Mouse (Mus musculus) Patski (cell line): ENCODE data around the gene Cdk12. TPM values are rescaled to one million over a fixed set of nuclear protein-coding genes. Genes with fewer than 3 reads are reported as not detected.
"Not testable (repeated sequence)": the region's sequence is repeated elsewhere in the genome, so short reads cannot be mapped to it uniquely, and the experiment has no call there.

ENCODE experiments used
- ATAC-seq: fragments of 100-300 bp; one replicate; pipeline ENCODE4 v1.8.0; 2021
- CTCF ChIA-PET: fragments of 350-600 bp; sonication (Branson Sonifier 250); formaldehyde crosslinking; loops from one replicate; lab custom pipeline; 2022; ENCODE audit warnings: inconsistent platforms; lab: Charles Lee
- POLR2A ChIA-PET: fragments of 350-600 bp; sonication (Branson Sonifier 250); formaldehyde crosslinking; loops from one replicate; lab custom pipeline; 2022; ENCODE audit warnings: antibody characterized with exemption, inconsistent platforms; lab: Charles Lee
- DNase-seq: peaks from one replicate; pipeline ENCODE4 v3.0.0-alpha.2; 2011; ENCODE audit warnings: low read depth, low spot score
- H3K27me3 ChIP-seq: fragments of 371-371 bp; one replicate; pipeline ENCODE4 v1.5.1; 2021
- CTCF ChIP-seq: fragments of 100-300 bp; IDR thresholded peaks from one replicate; pipeline ENCODE4 v1.5.1; 2021
- in situ Hi-C: fragments of 300-500 bp; cut with MboI; formaldehyde crosslinking; loops from 3 replicates; pipeline ENCODE4 v1.11.1; 2018; ENCODE audit warnings: low pct_unique_long_range_greater_than_20kb, mixed read lengths
- polyA plus RNA-seq: library from polyadenylated mRNA; unstranded; gene quantifications from one replicate; pipeline ENCODE4 v1.2.3, GENCODE M21; 2021

Gene Cdk12
- 24.8 TPM for polyA plus RNA-seq

DNA sequence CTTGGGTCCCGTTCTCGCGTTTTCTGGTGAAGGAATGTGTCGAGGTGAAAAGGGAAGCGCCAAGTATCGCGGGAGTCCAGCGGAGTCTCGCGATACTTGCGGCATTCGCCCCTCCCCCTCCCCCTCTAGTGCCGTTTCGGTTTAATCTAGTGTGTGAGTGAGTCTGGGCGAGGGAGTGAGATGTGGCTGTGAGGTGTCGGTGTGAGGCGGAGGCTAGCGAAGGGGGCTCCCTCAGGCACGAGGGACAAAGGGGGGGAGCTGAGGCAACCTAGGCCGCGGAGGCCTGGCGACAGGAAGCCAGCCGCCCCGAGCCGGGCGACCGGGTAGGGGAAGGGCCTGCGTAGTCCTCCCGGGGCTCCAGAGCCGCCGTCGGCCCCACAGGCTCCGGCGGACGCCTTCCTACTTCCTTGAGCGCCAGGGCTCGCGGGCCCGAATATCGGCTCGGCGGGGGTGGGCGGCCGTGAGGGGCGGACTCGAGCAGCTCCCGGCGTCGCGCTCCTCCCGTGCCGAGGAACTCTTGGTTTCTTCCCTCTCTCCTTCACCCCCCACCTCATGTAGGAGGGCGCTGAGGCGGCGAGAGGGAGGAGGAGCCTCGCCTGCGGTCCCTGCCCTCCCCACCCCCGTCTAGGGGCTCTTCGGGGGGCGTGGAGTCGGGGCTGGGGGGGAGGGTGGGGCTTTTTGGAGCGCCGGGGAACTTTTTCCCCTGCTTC lies at the start of gene Cdk12:
Gene Cdk12 (plus strand): TSS at position 419 of the 710 bp plus-strand sequence.
- ChIA-PET CTCF (interaction anchor here (0.7 kb wide), 1 partner anchor 17 kb away, joined by 3 read pairs; no protein-coding TSS in a partner anchor), POLR2A (interaction anchor here (0.8 to 1.5 kb wide), 4 partner anchors 8 to 15 kb away, joined by 3 to 4 read pairs (median 4); no protein-coding TSS in a partner anchor)
- in situ Hi-C loops: no loop called here
- peak; percentile 89 for DNase-seq
- no peaks in the 10 kb centered on the region for H3K27me3 ChIP-seq
- peak; percentile 80 for ATAC-seq
- no peak for TF ChIP-seq CTCF

DNA sequence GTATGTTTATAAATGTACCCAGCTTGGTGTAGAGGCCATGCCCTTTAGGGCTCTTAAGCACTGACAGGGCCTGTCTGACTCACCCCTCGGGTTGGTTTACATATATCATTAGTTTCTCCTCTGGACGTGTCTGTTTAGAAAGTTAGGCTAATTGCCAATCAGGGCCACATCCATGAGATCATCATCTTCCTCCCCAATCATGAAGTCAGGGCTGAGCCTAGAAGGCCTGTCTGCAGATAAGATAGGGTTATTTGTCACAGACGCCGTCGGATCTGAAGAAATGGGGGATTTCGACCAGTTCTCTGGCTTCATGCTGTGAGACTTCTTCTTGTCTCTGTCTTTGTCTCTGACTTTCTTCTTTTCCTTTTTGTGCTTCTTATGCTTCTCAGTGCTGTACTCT lies 47.8 kb upstream of the Cdk12 start:
- no peak for ATAC-seq
- POLR2A ChIA-PET: no interaction called here
- no peak for DNase-seq
- H3K27me3 ChIP-seq: no peaks in the 10 kb centered on the region
- no peak for TF ChIP-seq CTCF
- CTCF ChIA-PET: no interaction called here
- in situ Hi-C loops: no loop called here

DNA sequence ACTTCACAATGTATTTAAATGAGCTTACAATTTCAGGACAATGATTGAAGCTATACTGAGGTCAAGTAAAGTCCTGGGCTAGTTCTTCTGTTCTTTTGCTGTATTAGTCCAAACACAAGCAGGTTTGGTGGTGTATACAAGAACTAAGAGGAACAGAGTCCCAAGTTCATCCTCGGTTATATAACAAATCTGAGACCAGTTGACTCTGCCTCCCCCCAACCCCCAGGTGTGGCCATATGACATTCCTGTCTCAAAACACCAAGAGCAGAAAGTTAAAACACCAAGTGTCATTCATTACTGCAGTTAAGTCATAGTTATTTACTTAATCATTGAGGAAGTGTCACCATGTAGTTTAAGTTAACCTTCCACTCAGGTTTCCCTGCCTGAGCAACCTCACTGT lies 34.5 kb upstream of the Cdk12 start:
- in situ Hi-C loops: no loop called here
- POLR2A ChIA-PET: no interaction called here

DNA sequence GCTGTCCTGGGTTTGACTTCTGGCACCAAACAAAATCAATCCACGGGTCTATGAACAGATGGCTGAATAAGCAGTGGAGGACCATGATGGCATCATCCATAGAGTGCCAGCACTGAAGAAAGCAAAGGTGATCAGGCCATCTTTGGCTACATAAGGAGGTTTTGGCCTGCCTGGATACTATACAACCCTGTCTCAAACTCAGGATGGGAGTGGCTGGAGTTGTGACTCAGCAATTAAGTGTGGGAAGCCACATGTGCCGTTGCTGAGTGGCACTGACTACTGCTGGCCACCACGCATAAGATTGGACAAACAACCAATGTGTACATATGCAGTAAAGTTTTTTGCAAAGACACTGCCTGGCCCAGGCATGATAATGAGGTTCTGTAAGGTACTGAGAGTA lies 20.7 kb upstream of the Cdk12 start:
- in situ Hi-C loops, CTCF ChIA-PET, ATAC-seq, POLR2A ChIA-PET, H3K27me3 ChIP-seq, DNase-seq: not testable (repeated sequence)

More for the DNA sequence above, 34.5 kb upstream of the Cdk12 start:
- no peak for TF ChIP-seq CTCF
- H3K27me3 ChIP-seq: no peaks in the 10 kb centered on the region
- CTCF ChIA-PET: interaction anchor here (0.8 to 1.4 kb wide), 2 partner anchors 10 to 20 kb away, joined by 3 read pairs; no protein-coding TSS in a partner anchor
- DNase-seq (no peak), ATAC-seq (no peak)

DNA sequence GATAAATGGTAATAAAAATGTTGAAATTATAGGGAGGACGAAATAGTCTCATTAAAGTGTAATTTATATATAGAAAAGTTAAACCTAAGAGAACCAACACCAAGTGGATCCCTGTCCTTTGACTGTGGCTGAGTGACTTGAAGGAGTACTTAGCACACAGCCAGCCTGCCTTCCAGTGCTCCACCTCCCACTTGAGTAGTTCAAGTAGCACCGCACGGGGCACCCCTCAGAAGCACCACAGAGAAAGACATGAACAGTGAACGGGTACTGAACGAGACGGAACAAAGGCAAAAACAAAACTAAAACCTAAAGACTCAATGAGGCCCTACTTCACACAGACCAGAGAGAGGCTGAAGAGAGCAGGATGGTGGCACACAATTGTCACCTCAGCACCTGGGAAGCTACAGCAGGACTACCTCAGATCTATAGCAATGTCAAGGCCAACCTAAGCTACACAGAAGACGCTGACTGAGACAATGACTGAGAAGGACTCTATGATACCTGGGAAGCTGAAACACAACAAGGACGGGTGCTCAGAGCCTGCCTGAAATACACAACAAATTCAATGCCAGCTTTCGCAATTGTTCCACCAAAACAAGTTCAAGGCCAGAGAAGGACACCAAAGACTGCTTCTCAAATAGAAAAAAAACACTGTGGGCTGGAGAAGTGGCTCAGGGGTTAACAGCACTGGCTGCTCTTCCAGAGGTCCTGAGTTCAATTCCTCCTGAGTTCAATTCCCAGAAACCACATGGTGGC lies 15.0 kb upstream of the Cdk12 start:
- ChIA-PET CTCF (no interaction called here), POLR2A (interaction anchor here (1.1 kb wide), 1 partner anchor 15 kb away, joined by 4 read pairs; the partner anchor contains the start of gene Cdk12)
- ATAC-seq: no peak
- no peak for DNase-seq
- TF ChIP-seq CTCF: no peak
- in situ Hi-C loops: no loop called here
- no peaks in the 10 kb centered on the region for H3K27me3 ChIP-seq

DNA sequence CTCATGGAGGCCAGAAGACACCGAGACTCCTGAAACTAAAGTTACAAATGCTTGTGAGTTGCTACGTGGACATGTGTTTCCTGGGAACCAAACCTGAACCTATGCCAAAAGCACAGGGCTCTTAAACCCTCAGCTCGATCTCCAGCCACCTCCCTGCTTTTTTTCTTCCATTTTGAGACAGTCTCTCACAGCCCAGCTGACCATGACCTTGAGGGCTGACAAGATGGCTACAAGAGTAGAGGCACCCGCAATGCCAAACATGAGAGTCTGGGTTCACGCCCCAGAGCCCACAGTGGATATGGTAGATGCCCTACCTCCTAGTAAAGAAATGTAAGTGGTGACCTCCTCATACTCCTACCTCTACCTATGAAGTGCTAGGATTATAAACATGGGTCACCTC lies 12.0 kb upstream of the Cdk12 start:
- TF ChIP-seq CTCF: no peak
- DNase-seq (no peak), ATAC-seq (no peak)
- CTCF ChIA-PET: no interaction called here
- in situ Hi-C loops: no loop called here
- POLR2A ChIA-PET: interaction anchor here (2.1 kb wide), 1 partner anchor 11 kb away, joined by 4 read pairs; no protein-coding TSS in a partner anchor
- H3K27me3 ChIP-seq: no peaks in the 10 kb centered on the region

DNA sequence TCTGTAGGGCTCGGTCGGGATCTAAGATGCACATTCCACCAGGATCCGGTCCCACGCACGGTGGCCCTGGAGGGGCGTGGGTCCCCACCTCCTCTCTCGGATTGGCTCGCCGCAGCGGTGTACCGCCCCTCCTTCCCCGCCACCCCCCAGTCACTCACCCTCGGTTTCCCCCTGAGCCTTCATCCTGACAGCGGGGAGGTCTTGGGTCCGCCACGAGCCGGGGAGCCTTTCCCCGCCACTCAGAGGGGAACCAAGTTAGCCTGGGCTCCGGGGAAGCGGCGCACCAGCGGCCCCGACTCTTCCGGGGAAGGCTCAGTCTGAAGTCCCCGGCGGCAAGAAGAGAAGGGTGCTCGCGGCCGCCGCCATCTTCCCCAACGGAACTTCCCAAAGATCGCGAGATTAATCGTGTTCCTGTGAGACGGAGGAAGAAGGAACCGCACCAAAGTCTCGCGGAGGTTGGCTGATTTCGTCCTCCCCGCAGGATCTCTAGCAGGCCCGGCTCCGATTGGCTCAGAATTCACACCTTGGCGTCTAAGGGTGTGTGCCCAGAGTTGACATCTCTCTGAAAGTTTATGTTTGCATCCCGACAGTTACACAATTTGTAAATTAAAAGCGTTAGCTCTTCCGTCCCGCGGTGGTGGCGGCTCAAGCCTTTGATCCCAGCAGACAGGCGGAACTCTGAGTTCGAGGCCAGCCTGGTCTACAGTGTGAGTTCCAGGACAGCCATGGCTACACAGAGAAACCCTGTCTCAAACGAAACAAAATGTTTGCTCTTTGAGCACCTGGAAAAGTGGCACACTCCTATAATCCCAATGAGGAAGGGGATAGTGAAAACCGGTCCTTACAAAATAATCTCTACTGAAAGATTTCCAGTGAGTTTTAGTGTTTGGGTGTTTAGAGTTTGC lies 9.7 kb upstream of the Cdk12 start, which contains the start of gene Med1:
Gene Med1 (minus strand): TSS at position 393 of the 905 bp plus-strand sequence.
- no peaks in the 10 kb centered on the region for H3K27me3 ChIP-seq
- in situ Hi-C loops: no loop called here
- TF ChIP-seq CTCF: no peak
- POLR2A ChIA-PET: no interaction called here
- CTCF ChIA-PET: interaction anchor here (1.3 kb wide), 1 partner anchor 21 kb away, joined by 3 read pairs; no protein-coding TSS in a partner anchor
- DNase-seq (peak; percentile 89), ATAC-seq (peak; percentile 92)

DNA sequence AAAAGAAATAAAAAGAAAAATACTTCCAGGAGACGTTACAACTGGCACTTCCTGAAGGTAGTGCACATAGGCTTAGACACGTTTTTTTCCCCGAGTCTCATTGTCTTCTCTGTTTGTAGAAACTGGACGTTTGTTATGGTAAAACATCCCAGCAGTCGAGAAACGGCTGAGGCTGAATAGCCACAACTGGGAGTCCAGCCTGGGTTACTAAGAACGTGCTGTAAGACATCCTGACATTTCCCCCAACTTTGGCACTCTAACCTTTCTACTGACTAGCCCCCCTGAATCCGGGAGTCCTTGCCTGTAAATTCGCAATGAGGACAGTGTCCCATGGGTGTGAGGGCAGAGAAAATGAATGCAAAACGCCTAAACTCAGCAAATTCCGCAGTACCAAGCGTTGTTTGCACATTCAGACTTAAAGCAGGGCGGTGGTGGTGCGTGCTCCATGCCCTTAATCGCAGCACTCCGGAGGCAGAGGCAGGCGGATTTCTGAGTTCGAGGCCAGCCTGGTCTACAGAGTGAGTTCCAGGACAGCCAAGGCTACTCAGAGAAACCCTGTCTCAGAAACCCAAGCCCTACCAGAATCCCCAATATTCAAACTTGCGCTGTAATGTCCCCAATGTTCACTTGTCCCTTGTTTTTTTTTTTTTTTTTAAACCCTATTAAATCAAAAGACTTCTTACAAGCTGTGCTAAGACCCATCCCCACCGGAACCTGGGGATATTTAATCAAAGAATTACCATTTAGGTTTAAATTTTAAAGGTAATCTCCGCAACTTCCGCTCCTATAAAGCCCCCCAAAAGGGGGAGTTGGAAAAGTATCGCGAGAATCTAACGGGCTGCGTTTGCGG lies 843 bp upstream of the Cdk12 start:
- CTCF ChIA-PET: no interaction called here
- in situ Hi-C loops: no loop called here
- H3K27me3 ChIP-seq: no peaks in the 10 kb centered on the region
- ATAC-seq (no peak), DNase-seq (no peak)
- POLR2A ChIA-PET: interaction anchor here (0.7 to 1.5 kb wide), 3 partner anchors 13 to 193 kb away, joined by 3 to 4 read pairs (median 4); no protein-coding TSS in a partner anchor
- no peak for TF ChIP-seq CTCF

DNA sequence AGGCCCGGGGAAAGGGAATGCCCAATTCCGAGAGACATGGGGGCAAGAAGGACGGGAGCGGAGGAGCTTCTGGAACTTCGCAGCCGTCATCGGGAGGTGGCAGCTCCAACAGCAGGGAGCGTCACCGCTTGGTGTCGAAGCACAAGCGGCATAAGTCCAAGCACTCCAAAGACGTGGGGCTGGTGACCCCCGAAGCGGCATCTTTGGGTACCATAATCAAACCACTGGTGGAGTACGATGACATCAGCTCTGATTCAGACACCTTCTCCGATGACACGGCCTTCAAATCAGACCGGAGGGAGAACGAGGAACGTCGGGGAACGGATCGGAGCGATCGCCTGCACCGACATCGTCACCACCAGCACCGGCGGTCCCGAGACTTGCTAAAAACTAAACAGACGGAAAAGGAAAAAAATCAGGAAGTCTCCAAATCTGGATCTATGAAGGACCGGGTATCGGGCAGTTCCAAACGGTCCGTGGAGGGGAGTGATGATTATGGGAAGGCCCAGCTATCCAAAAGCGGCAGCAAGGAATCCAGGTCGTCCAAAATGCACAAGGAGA lies 572 bp downstream of the Cdk12 start:
- ChIA-PET CTCF (interaction anchor here (0.7 kb wide), 1 partner anchor 17 kb away, joined by 3 read pairs; no protein-coding TSS in a partner anchor), POLR2A (interaction anchor here (0.8 to 1.5 kb wide), 5 partner anchors 8 to 15 kb away, joined by 3 to 4 read pairs (median 3); no protein-coding TSS in a partner anchor)
- TF ChIP-seq CTCF: no peak
- no peak for DNase-seq
- ATAC-seq: peak; percentile 31
- in situ Hi-C loops: no loop called here
- H3K27me3 ChIP-seq: no peaks in the 10 kb centered on the region
